Mouse (Mus musculus) neural tube, embryonic 15.5 days (tissue): Measurements from ENCODE around the gene Pyy. TPM values are rescaled to one million over a fixed set of nuclear protein-coding genes. Genes with fewer than 3 reads are reported as not detected.

Source experiments
- ATAC-seq: fragments of 200-750 bp; cut with Nextera tagmentation; 2 replicates; pipeline ENCODE4 v1.8.0; 2017; ENCODE audit warnings: mild to moderate bottlenecking, moderate TSS enrichment, moderate library complexity; ENCODE audit not compliant: low FRiP score
- H3K27ac ChIP-seq: fragments of 300-500 bp; sonication (generic); replicated peaks from 2 replicates; pipeline ENCODE4 v1.5.1; 2015; ENCODE audit warnings: mild to moderate bottlenecking, inconsistent platforms
- H3K27me3 ChIP-seq: fragments of 300-500 bp; sonication (generic); replicated peaks from 2 replicates; pipeline ENCODE4 v1.6.1; 2015; ENCODE audit warnings: inconsistent platforms
- H3K36me3 ChIP-seq: fragments of 300-500 bp; sonication (generic); 2 replicates; pipeline ENCODE4 v1.6.1; 2015; ENCODE audit warnings: inconsistent platforms
- H3K4me1 ChIP-seq: fragments of 300-500 bp; sonication (generic); 2 replicates; pipeline ENCODE4 v1.6.1; 2015; ENCODE audit warnings: inconsistent platforms
- H3K4me2 ChIP-seq: fragments of 300-500 bp; sonication (generic); 2 replicates; pipeline ENCODE4 v1.6.1; 2015; ENCODE audit warnings: inconsistent platforms, mild to moderate bottlenecking, moderate library complexity
- H3K4me3 ChIP-seq: fragments of 300-500 bp; sonication (generic); replicated peaks from 2 replicates; pipeline ENCODE4 v1.5.1; 2015; ENCODE audit warnings: mild to moderate bottlenecking, inconsistent platforms
- H3K9ac ChIP-seq: fragments of 300-500 bp; sonication (generic); replicated peaks from 2 replicates; pipeline ENCODE4 v1.6.1; 2015; ENCODE audit warnings: mild to moderate bottlenecking, inconsistent platforms
- H3K9me3 ChIP-seq: fragments of 300-500 bp; sonication (generic); replicated peaks from 2 replicates; pipeline ENCODE4 v1.6.1; 2016; ENCODE audit warnings: inconsistent platforms
- WGBS: fragments of 180-500 bp; shearing (Covaris S2); methylation state at CpG from one replicate; pipeline ENCODE4 v1.1.7; 2015; ENCODE audit warnings: mixed read lengths; 5-methylcytosine and 5-hydroxymethylcytosine counted together
- polyA plus RNA-seq: library from polyadenylated mRNA; unstranded; fragments of >200 nt; fragmentation: Nextera tagmentation; extraction: Ambion mirVana; gene quantifications from 2 replicates; pipeline ENCODE4 v1.2.1, GENCODE M21; 2015

Pyy gene
- 1.0 and 7.8 TPM in 2 replicates for polyA plus RNA-seq

- Histone ChIP-seq H3K36me3 (no peaks in the 10 kb centered on the region), H3K9ac (no peak within 1 kb of the TSS), H3K4me2 (no peak within 1 kb of the TSS), H3K9me3 (no peaks in the 10 kb centered on the region), H3K4me3 (no peak within 1 kb of the TSS), H3K27me3 (peaks cover 70% of the 10 kb centered on the region), H3K4me1 (0 out of 2 replicates have a peak, but pooled peaks cover 3% of the 10 kb centered on the region), H3K27ac (no peak within 1 kb of the TSS)
- no peak for ATAC-seq
- WGBS, result 12% methylated on average over 9 of the region's 9 CpGs
Measured at GRCm38 (mm10) chr11:102107732-102108131, at the start of gene Pyy. Pyy (minus strand) TSS chr11:102107832.

- Histone ChIP-seq H3K4me3 (no peak overlapping the region), H3K4me1 (peaks cover 15% of the 10 kb centered on the region), H3K27me3 (no peaks in the 10 kb centered on the region), H3K9ac (no peak overlapping the region), H3K36me3 (peaks cover 28% of the 10 kb centered on the region), H3K4me2 (peak overlapping the region; percentile 91; the same call in 1 of the 2 replicates), H3K9me3 (no peaks in the 10 kb centered on the region), H3K27ac (peak overlapping the region; percentile 54; the same call in 1 of the 2 replicates)
- ATAC-seq, result no peak; the same call in 1 of the 2 replicates
- WGBS, result 6% methylated on average over 1 of the region's 1 CpGs
Measured at GRCm38 (mm10) chr11:102156786-102157089, 49.1 kb upstream of the Pyy start.

GRCm38 (mm10) chr11:102156039-102156785 lies 48.6 kb upstream of the Pyy start, which contains the start of gene Tmem101:
Tmem101 (minus strand) TSS chr11:102156404.
- Histone ChIP-seq H3K4me3 (peak within 1 kb of the TSS; percentile 64), H3K27ac (peak within 1 kb of the TSS; percentile 83), H3K36me3 (peaks cover 23% of the 10 kb centered on the region), H3K9me3 (no peaks in the 10 kb centered on the region), H3K9ac (peak within 1 kb of the TSS; percentile 71), H3K4me2 (peak within 1 kb of the TSS; percentile 91), H3K27me3 (no peaks in the 10 kb centered on the region), H3K4me1 (peaks cover 15% of the 10 kb centered on the region)
- under 1% methylated on average over 37 of the region's 37 CpGs for WGBS
- peak; percentile 90 for ATAC-seq

GRCm38 (mm10) chr11:102147213-102147989 lies 39.8 kb upstream of the Pyy start:
- 13% methylated on average over 34 of the region's 34 CpGs for WGBS
- Histone ChIP-seq H3K4me2 (peak overlapping the region; percentile 13; the same call in 1 of the 2 replicates), H3K36me3 (0 out of 2 replicates have a peak, but pooled peaks cover 2% of the 10 kb centered on the region), H3K9ac (no peak overlapping the region), H3K9me3 (no peaks in the 10 kb centered on the region), H3K27ac (no peak overlapping the region), H3K4me3 (no peak overlapping the region), H3K4me1 (peaks cover 23% of the 10 kb centered on the region), H3K27me3 (peaks cover 72% of the 10 kb centered on the region)
- ATAC-seq, result no peak

GRCm38 (mm10) chr11:102146531-102146930 lies 38.9 kb upstream of the Pyy start:
- peaks cover 74% of the 10 kb centered on the region for H3K27me3 ChIP-seq
- H3K9me3 ChIP-seq, result no peaks in the 10 kb centered on the region
- no peak overlapping the region for H3K27ac ChIP-seq
- no peak for ATAC-seq
- H3K4me1 ChIP-seq, result peaks cover 23% of the 10 kb centered on the region
- peak overlapping the region; percentile 17; the same call in 1 of the 2 replicates for H3K4me2 ChIP-seq
- no peak overlapping the region for H3K9ac ChIP-seq
- H3K36me3 ChIP-seq, result no peaks in the 10 kb centered on the region
- 8% methylated on average over 17 of the region's 17 CpGs for WGBS
- H3K4me3 ChIP-seq, result no peak overlapping the region

GRCm38 (mm10) chr11:102146005-102146404 lies 38.4 kb upstream of the Pyy start:
- WGBS, result 4% methylated on average over 16 of the region's 16 CpGs
- Histone ChIP-seq H3K27ac (no peak overlapping the region), H3K27me3 (peaks cover 74% of the 10 kb centered on the region), H3K4me1 (peaks cover 23% of the 10 kb centered on the region), H3K4me3 (no peak overlapping the region), H3K9me3 (no peaks in the 10 kb centered on the region), H3K36me3 (no peaks in the 10 kb centered on the region), H3K4me2 (peak overlapping the region; percentile 49; the same call in 1 of the 2 replicates), H3K9ac (no peak overlapping the region)
- ATAC-seq, result no peak

- WGBS, result under 1% methylated on average over 48 of the region's 50 CpGs
- peaks cover 74% of the 10 kb centered on the region for H3K27me3 ChIP-seq
- H3K27ac ChIP-seq, result no peak within 1 kb of the TSS
- no peak for ATAC-seq
- H3K4me1 ChIP-seq, result peaks cover 23% of the 10 kb centered on the region
- H3K9me3 ChIP-seq, result no peaks in the 10 kb centered on the region
- H3K36me3 ChIP-seq, result no peaks in the 10 kb centered on the region
- H3K9ac ChIP-seq, result no peak within 1 kb of the TSS
- H3K4me2 ChIP-seq, result peak within 1 kb of the TSS; percentile 49
- peak within 1 kb of the TSS; percentile 25 for H3K4me3 ChIP-seq
Measured at GRCm38 (mm10) chr11:102145471-102146001, 37.9 kb upstream of the Pyy start, which contains the start of gene Nags. Nags (plus strand) TSS chr11:102145513.

- peak overlapping the region; percentile 49 for H3K4me2 ChIP-seq
- H3K4me3 ChIP-seq, result peak overlapping the region; percentile 25
- peaks cover 74% of the 10 kb centered on the region for H3K27me3 ChIP-seq
- no peak overlapping the region for H3K27ac ChIP-seq
- ATAC-seq, result no peak
- H3K9ac ChIP-seq, result no peak overlapping the region
- no peaks in the 10 kb centered on the region for H3K36me3 ChIP-seq
- H3K9me3 ChIP-seq, result no peaks in the 10 kb centered on the region
- 29% methylated on average over 13 of the region's 13 CpGs for WGBS
- H3K4me1 ChIP-seq, result peaks cover 23% of the 10 kb centered on the region
Measured at GRCm38 (mm10) chr11:102144957-102145470, 37.4 kb upstream of the Pyy start.

GRCm38 (mm10) chr11:102142355-102142754 lies 34.7 kb upstream of the Pyy start:
- H3K9ac ChIP-seq, result no peak overlapping the region
- H3K27ac ChIP-seq, result no peak overlapping the region
- H3K9me3 ChIP-seq, result no peaks in the 10 kb centered on the region
- peaks cover 49% of the 10 kb centered on the region for H3K27me3 ChIP-seq
- peaks cover 22% of the 10 kb centered on the region for H3K4me1 ChIP-seq
- WGBS, result 67% methylated on average over 7 of the region's 7 CpGs
- no peaks in the 10 kb centered on the region for H3K36me3 ChIP-seq
- no peak for ATAC-seq
- H3K4me3 ChIP-seq, result no peak overlapping the region
- no peak overlapping the region for H3K4me2 ChIP-seq

GRCm38 (mm10) chr11:102140508-102140907 lies 32.9 kb upstream of the Pyy start:
- Histone ChIP-seq H3K4me2 (no peak overlapping the region), H3K36me3 (no peaks in the 10 kb centered on the region), H3K27ac (no peak overlapping the region), H3K9me3 (no peaks in the 10 kb centered on the region), H3K4me3 (no peak overlapping the region), H3K4me1 (peaks cover 8% of the 10 kb centered on the region), H3K9ac (no peak overlapping the region), H3K27me3 (peaks cover 38% of the 10 kb centered on the region)
- 4% methylated on average over 5 of the region's 5 CpGs for WGBS
- ATAC-seq, result no peak

- under 1% methylated on average over 18 of the region's 18 CpGs for WGBS
Measured at GRCm38 (mm10) chr11:102138447-102138740, 30.8 kb upstream of the Pyy start.

More at GRCm38 (mm10) chr11:102138447-102138740, 30.8 kb upstream of the Pyy start:
- no peak; the same call in 1 of the 2 replicates for ATAC-seq
- Histone ChIP-seq H3K9me3 (no peaks in the 10 kb centered on the region), H3K4me1 (peaks cover 10% of the 10 kb centered on the region), H3K27me3 (peaks cover 21% of the 10 kb centered on the region), H3K4me3 (peak overlapping the region; percentile 29), H3K36me3 (no peaks in the 10 kb centered on the region), H3K9ac (peak overlapping the region; percentile 42; the same call in 1 of the 2 replicates), H3K27ac (no peak overlapping the region), H3K4me2 (peak overlapping the region; percentile 66)
